Mouse (Mus musculus) liver, embryonic 14.5 days (tissue): ENCODE data around the gene Txlna. TPM values are rescaled to one million over a fixed set of nuclear protein-coding genes. Genes with fewer than 3 reads are reported as not detected.

Experiments used
- ATAC-seq: fragments of 200-750 bp; cut with Nextera tagmentation; 2 replicates; pipeline ENCODE4 v1.8.0; 2017; ENCODE audit warnings: moderate number of reproducible peaks, mild to moderate bottlenecking, moderate library complexity; ENCODE audit not compliant: insufficient read depth
- DNase-seq, 3 experiments: peaks; one replicate each; pipeline ENCODE4 v3.0.0-alpha.2; 2012 to 2013; ENCODE audit warnings: low read depth in 3 of 3, low spot score in 3 of 3
- H3K27ac ChIP-seq: fragments of 300-500 bp; sonication (generic); 2 replicates; pipeline ENCODE4 v1.5.1; 2014; ENCODE audit warnings: moderate library complexity, mild to moderate bottlenecking, control low read depth, inconsistent platforms
- H3K27me3 ChIP-seq: fragments of 300-500 bp; sonication (generic); 2 replicates; pipeline ENCODE4 v1.6.1; 2014; ENCODE audit warnings: mild to moderate bottlenecking, low read length, moderate library complexity; ENCODE audit not compliant: control insufficient read depth, insufficient read depth
- H3K36me3 ChIP-seq: fragments of 300-500 bp; sonication (generic); replicated peaks from 2 replicates; pipeline ENCODE4 v1.6.1; 2014; ENCODE audit warnings: low read depth; ENCODE audit not compliant: control insufficient read depth, insufficient read depth
- H3K4me1 ChIP-seq, 2 experiments: fragments of 200-500 bp in 1 of 2; fragments of 300-500 bp in 1 of 2; sonication (generic) in 1 of 2; replicated peaks; 2 replicates each; pipeline ENCODE4 v1.6.1; 2012 to 2014; ENCODE audit warnings: antibody characterized with exemption in 1 of 2, inconsistent platforms in 1 of 2, low read length in 1 of 2; ENCODE audit not compliant: control insufficient read depth in 2 of 2, insufficient read depth in 2 of 2
- H3K4me2 ChIP-seq: fragments of 300-500 bp; sonication (generic); 2 replicates; pipeline ENCODE4 v1.6.1; 2014; ENCODE audit warnings: low read depth, mild to moderate bottlenecking, control low read depth, moderate library complexity
- H3K4me3 ChIP-seq, 2 experiments: fragments of 200-500 bp in 1 of 2; fragments of 300-500 bp in 1 of 2; sonication (generic) in 1 of 2; 2 replicates each; pipeline ENCODE4 v1.5.1; 2012 to 2014; ENCODE audit warnings: low read depth in 2 of 2, low read length in 2 of 2, mild to moderate bottlenecking in 2 of 2, control low read depth in 1 of 2, inconsistent platforms in 1 of 2, moderate library complexity in 1 of 2; ENCODE audit not compliant: insufficient read depth in 1 of 2
- H3K9ac ChIP-seq: fragments of 300-500 bp; sonication (generic); replicated peaks from 2 replicates; pipeline ENCODE4 v1.6.1; 2014; ENCODE audit warnings: mild to moderate bottlenecking, control low read depth, moderate library complexity
- H3K9me3 ChIP-seq: fragments of 300-500 bp; sonication (generic); 2 replicates; pipeline ENCODE4 v1.6.1; 2016; ENCODE audit warnings: low read length, mixed read lengths; ENCODE audit not compliant: control insufficient read depth
- CTCF ChIP-seq: IDR thresholded peaks from 2 replicates; pipeline ENCODE4 v1.5.1; 2016; ENCODE audit warnings: antibody characterized with exemption, low read depth, control low read depth
- EP300 ChIP-seq: IDR thresholded peaks from 2 replicates; pipeline ENCODE4 v1.6.1; 2016; ENCODE audit warnings: antibody characterized with exemption, low read depth
- WGBS: fragments of 180-500 bp; shearing (Covaris S2); extraction: QIAGEN DNeasy Blood & Tissue Kit; methylation state at CpG from one replicate; pipeline ENCODE4 v1.1.7; 2014; ENCODE audit not compliant: insufficient replicate concordance; 5-methylcytosine and 5-hydroxymethylcytosine counted together
- polyA plus RNA-seq, 2 experiments: library from polyadenylated mRNA; depleted of rRNA in 1 of 2; stranded (reverse) in 1 of 2; unstranded in 1 of 2; fragments of >200 nt; fragmentation: Nextera tagmentation in 1 of 2; extraction: Ambion mirVana in 1 of 2; gene quantifications; 2 replicates each; pipeline versions ENCODE4 v1.2.1 to v1.2.3; 2012 to 2014

Txlna gene
- polyA plus RNA-seq, 2 experiments = 17.0 to 26.3 TPM

DNA sequence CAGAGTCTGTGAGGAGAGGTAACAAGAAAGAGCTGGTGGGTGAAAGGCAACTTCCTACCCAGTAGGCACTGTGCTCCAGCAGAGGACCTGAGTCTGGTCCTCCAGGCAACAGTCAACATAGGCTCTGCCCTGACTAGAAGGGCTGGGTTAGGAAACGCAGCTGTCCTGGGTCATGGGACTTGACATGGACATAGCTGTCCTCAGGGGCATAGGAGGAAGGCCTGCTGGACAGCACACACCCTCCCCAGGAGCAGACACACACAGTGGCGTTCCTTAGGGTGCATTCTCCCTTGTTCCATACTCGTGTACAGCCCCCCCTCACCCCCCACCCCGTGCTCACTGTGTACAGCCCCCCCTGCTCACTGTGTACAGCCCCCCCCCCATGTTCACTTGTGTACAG is 30.4 kb downstream of the Txlna start:
- no peaks in the 10 kb centered on the region for H3K27me3 ChIP-seq
- no peaks in the 10 kb centered on the region for H3K9me3 ChIP-seq
- H3K27ac ChIP-seq = no peak overlapping the region
- no peak overlapping the region for H3K4me3 ChIP-seq
- ATAC-seq (no peak), DNase-seq (no peak)
- H3K9ac ChIP-seq = no peak overlapping the region
- no peak overlapping the region for H3K4me2 ChIP-seq
- peaks cover 22% of the 10 kb centered on the region for H3K36me3 ChIP-seq
- H3K4me1 ChIP-seq = peaks cover 0 to 3% of the 10 kb centered on the region in 2 experiments; a peak in 1 of 4 replicates
- TF ChIP-seq EP300 (no peak), CTCF (no peak)
- 58% methylated on average over 4 of the region's 4 CpGs for WGBS

DNA sequence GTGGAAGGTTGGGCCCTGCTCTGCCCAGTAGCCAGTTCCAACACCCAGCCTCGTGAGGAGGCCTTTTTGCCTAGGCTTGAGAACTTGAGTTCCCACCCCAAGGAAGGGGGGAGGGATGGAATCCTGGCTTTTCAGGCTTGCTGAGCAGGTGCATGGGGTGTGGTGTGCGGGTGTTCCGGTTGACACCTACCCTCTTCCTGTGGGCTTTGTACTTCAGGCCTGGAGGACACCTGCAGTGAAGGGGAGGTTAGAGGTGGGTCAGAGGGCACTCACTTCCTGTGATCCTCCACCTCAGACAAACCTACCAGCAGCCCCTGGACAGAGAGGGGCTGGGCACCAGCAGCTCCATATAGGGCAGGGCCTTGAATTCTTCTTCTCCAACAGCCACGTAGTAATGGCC is 30.8 kb downstream of the Txlna start:
- Histone ChIP-seq H3K36me3 (peaks cover 25% of the 10 kb centered on the region), H3K9me3 (no peaks in the 10 kb centered on the region), H3K9ac (no peak overlapping the region), H3K4me3 (no peak overlapping the region), H3K4me2 (no peak overlapping the region), H3K27me3 (no peaks in the 10 kb centered on the region), H3K27ac (no peak overlapping the region), H3K4me1 (peaks cover 0 to 3% of the 10 kb centered on the region in 2 experiments; a peak in 1 of 4 replicates)
- DNase-seq (no peak), ATAC-seq (no peak)
- no peak for TF ChIP-seq CTCF
- no peak for TF ChIP-seq EP300
- whole genome bisulfite sequencing = 84% methylated on average over 4 of the region's 4 CpGs

DNA sequence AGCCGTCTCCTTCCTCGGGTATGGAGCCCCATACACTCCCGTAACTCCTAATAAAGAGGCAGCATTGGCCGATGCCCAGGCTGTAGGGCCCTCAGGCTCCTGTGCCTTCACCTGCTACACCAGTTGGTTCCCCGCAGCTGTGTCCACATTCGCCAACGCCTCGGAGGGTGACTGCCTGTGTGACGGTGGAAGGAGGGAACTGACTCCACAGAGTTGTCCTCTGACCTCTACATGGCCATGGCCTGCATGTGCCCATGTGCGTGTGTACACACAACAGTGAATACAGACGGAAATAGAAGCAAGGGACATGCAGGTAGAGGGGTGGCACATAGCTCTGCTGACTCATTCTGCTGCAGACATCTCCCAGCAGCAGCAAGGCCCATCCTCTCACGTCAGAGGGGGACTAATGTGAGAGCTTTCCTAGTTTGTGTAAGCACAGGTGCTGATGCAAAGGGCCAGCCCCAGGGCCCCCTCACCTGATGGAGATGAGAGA is 31.7 kb downstream of the Txlna start:
- 0 out of 2 replicates have a peak, but pooled peaks have one; percentile 1 for ATAC-seq
- H3K27ac ChIP-seq = no peak overlapping the region
- H3K36me3 ChIP-seq = peaks cover 34% of the 10 kb centered on the region

DNA sequence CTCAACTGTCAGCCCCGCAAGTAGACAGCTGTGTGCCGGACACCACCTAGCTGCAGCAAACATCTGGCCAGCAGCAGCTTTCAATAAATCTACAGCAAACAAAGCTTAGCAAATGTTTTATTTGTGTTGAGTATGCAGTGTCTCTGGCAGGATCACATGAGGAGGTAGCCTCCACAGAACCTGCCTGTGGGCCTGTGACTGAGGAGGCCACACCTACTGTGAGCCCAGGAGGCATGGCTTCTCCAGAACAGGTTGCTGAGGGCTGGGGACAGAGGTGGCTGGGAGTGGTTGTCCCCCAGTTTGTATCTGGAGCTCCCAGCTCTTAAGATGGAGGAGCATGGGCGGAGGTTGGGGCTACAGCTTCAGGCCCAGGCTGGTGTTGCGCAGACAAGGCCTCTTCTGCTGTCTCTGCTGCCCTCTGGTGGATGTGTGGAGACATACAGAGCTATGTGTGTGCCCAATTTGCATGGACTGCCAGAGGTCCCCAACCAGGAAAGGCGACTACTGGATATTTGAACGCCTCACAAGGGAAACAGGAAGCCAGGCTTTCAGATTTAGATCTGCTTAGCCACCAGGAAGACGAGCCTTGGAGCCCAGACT is 32.3 kb downstream of the Txlna start:
- ATAC-seq = peak; percentile 84
- H3K9ac ChIP-seq = no peak overlapping the region
- H3K4me2 ChIP-seq = no peak overlapping the region
- H3K9me3 ChIP-seq = no peaks in the 10 kb centered on the region
- H3K4me1 ChIP-seq = peaks cover 0 to 3% of the 10 kb centered on the region in 2 experiments; a peak in 1 of 4 replicates
- peak; percentile 41; the same call in 1 of the 2 replicates for TF ChIP-seq EP300
- TF ChIP-seq CTCF = peak; percentile 98
- DNase-seq = peak; percentile 73 to 80 (median 76)
- no peak overlapping the region for H3K4me3 ChIP-seq
- WGBS = 32% methylated on average over 7 of the region's 7 CpGs
- H3K36me3 ChIP-seq = peaks cover 40% of the 10 kb centered on the region
- H3K27ac ChIP-seq = peak overlapping the region; percentile 28; the same call in 1 of the 2 replicates
- no peaks in the 10 kb centered on the region for H3K27me3 ChIP-seq

More for the DNA sequence above, 31.7 kb downstream of the Txlna start:
- H3K4me3 ChIP-seq = no peak overlapping the region
- H3K4me1 ChIP-seq = peaks cover 0 to 3% of the 10 kb centered on the region in 2 experiments; a peak in 1 of 4 replicates
- H3K9me3 ChIP-seq = no peaks in the 10 kb centered on the region
- H3K4me2 ChIP-seq = no peak overlapping the region
- H3K27me3 ChIP-seq = no peaks in the 10 kb centered on the region
- 73% methylated on average over 12 of the region's 12 CpGs for WGBS
- TF ChIP-seq CTCF = no peak
- no peak for TF ChIP-seq EP300
- H3K9ac ChIP-seq = no peak overlapping the region
- DNase-seq = no peak
